8 mouse cellular contexts compared by ENCODE assay signal in the genomic region with DNA sequence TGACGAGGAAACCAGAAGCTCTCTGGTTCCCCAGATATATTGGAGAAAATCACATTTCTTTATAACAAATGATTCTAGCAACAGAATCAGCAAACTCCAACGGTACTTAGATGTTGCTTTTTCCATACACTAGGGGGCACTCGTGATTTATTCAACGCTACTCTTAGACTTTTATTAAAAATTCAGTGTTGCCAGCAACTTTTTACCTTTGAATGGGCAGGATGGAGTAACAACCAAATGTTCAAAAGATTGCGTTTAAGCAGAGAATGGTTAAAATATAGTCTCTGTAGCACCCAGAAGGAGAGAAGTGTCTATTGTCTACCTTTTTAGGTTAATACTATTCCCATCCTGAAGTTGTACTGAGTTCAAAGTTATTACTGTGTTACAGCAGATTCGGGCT.
A peak's percentile ranks its signal among the peaks of the same experiment; 100 is the strongest.
DNase-seq lines count a peak whose midpoint lies in the region; ATAC-seq lines count a peak whose summit lies in the region.

No protein-coding gene starts in this region.

- DNase-seq in kidney, adult 9 months = peak; percentile 62
- no peak for DNase-seq in kidney, adult 11 months
- DNase-seq in 3T3-L1 (ENCODE audit: low read depth, low spot score) = peak; percentile 69
- DNase-seq in cerebellum, adult 9-11 months = peak; percentile 6
- DNase-seq in kidney, postnatal 36 days = peak; percentile 23 to 38
- peak; percentile 52 for DNase-seq in retina, postnatal 1 day
- DNase-seq in gastrocnemius, postnatal 10 days = no peak

- ATAC-seq in CD4-positive, CD25-positive, alpha-beta regulatory T cell, adult 4 months = peak; percentile 91

Comparison
In these comparisons a context has a peak if more than half of its experiments do, and no peak if none do; other contexts are left out.
1. DNase-seq: peak in kidney, adult 9 months (single experiment), 3T3-L1 (single experiment), cerebellum, adult 9-11 months (single experiment), kidney, postnatal 36 days (2 of 2) and retina, postnatal 1 day (single experiment); none in kidney, adult 11 months (single experiment) and gastrocnemius, postnatal 10 days (single experiment).